Mouse (Mus musculus): ENCODE measurements around the gene 5730455P16Rik.
"Not testable (repeated sequence)": the region's sequence is repeated elsewhere in the genome, so short reads cannot be mapped to it uniquely, and the experiment has no call there.

5730455P16Rik gene
- long read RNA-seq, experiment 1, full-length matches to known transcripts: 16 of 18 reads
- long read RNA-seq, experiment 1, partial matches to known transcripts: 0 of 18 reads
- long read RNA-seq, experiment 1, other reads (novel, unspliced or antisense): 2 of 18 reads
- long read RNA-seq, experiment 2, full-length matches to known transcripts: 25 of 29 reads
- long read RNA-seq, experiment 2, partial matches to known transcripts: 2 of 29 reads
- long read RNA-seq, experiment 2, other reads (novel, unspliced or antisense): 2 of 29 reads

GRCm38 (mm10) chr11:80377712-80378451 is at the start of gene 5730455P16Rik:
TSS of gene 5730455P16Rik (minus strand) at chr11:80378034.
- intact Hi-C loops (cut with DNase I): no loop called here

GRCm38 (mm10) chr11:80426029-80426813 is 48.4 kb upstream of the 5730455P16Rik start:
- intact Hi-C loops (cut with DNase I): loop anchor here (5.0 kb wide), 1 partner anchor 246 kb away; no protein-coding TSS in a partner anchor

DNA sequence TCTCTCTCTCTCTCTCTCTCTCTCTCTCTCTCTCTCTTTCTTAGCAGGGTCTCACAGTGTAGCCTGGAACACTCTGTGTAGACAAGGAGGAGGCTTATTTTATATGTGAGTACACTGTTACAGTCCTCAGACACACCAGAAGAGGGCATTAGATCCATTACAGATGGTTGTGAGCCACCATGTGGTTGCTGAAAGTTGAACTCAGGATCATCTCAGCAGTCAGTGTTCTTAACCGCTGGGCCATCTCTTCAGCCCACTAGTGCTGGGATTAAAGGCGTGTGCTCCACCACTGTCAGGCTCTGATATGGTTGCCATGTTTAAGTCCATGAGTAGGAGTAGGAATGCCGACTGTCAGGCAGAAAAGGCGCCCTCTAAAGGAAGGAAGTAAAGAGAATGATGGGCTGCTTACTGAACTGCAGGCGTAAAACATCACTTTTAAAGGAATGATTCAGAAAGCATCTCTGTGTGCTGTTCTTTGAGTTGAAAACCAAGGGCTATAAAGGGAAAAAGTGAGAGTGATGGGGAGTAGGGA is 47.5 kb upstream of the 5730455P16Rik start:
- intact Hi-C loops (cut with DNase I): loop anchor here (5.0 kb wide), 1 partner anchor 247 kb away; no protein-coding TSS in a partner anchor

DNA sequence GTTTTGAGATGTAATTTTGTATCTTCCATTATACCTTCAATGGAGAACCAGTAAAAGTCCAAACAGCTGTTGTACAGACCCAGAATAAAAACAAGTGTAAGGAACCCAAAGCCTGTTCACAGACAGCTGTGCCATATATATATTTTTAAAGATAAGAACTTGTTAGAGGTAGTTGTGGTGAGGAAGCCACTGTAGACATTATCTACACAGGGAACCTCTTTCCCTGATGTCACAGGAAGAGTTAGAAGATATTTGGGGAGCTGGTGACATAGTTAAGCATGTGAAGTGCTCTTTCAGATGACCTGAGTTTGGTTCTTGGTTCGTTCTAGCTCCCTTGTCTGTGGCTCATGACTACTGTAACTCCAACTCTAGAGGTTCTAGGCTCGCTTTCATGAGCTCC is 46.9 kb upstream of the 5730455P16Rik start:
- intact Hi-C loops (cut with DNase I): loop anchor here (5.0 kb wide), 1 partner anchor 248 kb away; no protein-coding TSS in a partner anchor

DNA sequence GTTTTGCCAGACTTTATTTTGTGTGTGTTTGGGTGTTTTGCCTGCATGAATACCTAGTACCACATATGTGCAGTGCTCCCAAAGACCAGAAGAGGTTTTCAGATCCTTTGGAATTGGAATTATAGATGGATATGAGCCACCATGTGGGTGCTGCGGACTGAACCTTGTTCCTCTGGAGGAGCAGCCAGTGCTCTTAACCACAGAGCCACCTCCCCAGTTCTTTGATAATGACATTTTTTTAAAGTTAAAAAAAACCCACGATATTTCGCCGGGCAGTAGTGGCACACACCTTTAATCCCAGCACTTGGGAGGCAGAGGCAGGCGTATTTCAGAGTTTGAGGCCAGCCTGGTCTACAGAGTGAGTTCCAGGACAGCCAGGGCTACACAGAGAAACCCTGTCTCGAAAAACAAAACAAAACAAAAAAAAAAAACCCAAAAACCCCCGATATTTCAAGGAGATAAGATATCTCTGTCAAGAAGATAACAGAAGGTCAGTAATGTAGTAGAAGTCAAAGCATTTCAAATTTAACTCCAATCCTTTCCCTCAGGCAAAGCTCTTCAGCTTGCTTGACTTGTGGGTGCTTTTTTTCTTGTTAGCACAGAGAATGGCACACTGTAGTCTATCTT is 43.7 kb upstream of the 5730455P16Rik start:
- intact Hi-C loops (cut with DNase I): no loop called here

DNA sequence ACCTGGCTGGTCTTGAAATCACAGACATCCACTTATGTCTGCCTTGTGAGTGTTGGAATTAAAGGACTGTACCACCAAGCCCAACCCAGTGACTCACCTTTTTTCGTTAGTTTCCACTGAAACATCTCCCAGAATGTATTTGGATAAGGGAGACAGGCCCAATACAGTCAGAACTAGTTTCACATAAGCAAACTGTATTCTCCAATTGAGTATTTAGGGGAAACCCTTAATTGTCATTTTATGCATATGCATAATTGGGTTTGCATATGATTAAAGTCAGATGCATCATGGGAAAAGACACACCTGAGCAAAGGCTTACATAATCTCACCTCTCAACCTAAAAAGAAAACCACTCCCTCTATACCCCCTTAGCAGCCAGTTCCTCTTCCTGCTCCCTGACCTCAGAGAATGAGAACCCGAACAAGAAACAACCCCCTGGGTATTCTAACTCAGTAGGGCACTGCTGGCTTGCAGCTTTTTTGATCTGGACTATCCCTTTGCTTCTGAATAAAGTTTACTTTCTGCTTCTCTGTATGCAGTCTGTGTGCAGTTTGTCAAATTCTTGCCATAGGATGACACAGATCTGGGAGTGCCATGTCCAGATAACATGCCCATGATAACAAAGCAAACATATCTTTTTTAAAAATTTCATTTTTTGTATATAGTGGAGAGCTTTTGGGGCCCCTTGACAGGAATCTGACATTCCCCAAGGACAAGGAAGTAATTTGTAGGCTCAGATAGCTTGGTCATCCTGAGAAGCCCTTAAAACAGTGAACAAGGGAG is 42.6 kb upstream of the 5730455P16Rik start:
- intact Hi-C loops (cut with DNase I): no loop called here

- intact Hi-C loops (cut with DNase I): no loop called here
These were observed 41.9 kb upstream of the 5730455P16Rik start for GRCm38 (mm10) chr11:80419743-80420142.

GRCm38 (mm10) chr11:80417085-80417484 is 39.3 kb upstream of the 5730455P16Rik start:
- intact Hi-C loops (cut with DNase I): no loop called here

GRCm38 (mm10) chr11:80410377-80410776 is 32.5 kb upstream of the 5730455P16Rik start:
- intact Hi-C loops (cut with DNase I): no loop called here

DNA sequence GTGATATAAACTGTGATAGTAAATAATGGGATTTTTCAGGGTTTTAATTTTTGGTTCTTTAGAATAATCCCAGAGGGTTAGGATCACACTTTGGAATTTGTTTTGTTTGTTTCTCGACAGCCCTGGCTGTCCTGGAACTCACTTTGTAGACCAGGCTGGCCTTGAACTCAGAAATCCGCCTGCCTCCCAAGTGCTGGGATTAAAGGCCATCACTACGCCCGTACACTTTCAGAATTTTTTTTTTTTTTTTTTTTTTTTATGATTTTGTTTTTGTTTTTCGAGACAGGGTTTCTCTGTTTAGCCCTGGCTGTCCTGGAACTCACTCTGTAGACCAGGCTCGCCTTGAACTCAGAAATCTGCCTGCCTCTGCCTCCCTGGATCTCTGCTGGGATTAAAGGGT is 30.0 kb upstream of the 5730455P16Rik start:
- intact Hi-C loops (cut with DNase I): not testable (repeated sequence)

DNA sequence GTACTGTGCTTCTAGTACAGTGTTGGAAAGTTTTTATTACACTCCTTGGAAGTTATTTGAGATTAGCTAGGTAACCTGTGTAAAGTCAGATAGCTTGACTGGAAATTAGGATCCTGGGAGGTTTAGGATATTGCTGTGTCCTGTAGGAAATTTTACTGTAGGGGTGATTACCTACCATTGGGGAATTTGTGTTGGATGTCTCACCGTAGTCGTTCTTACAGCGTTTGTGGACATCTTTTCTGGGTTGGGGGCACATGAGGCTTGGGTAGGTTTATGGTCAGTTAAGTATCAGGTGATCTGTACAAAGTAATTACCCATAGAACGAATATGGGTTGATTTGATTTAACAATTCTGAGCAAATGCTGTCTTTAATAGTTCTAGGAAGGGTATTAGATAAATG is 18.8 kb upstream of the 5730455P16Rik start:
- intact Hi-C loops (cut with DNase I): no loop called here

- intact Hi-C loops (cut with DNase I): no loop called here
These were observed 18.1 kb upstream of the 5730455P16Rik start for GRCm38 (mm10) chr11:80395930-80396329.

GRCm38 (mm10) chr11:80391407-80392120 is 13.7 kb upstream of the 5730455P16Rik start:
- intact Hi-C loops (cut with DNase I): no loop called here

GRCm38 (mm10) chr11:80389885-80390284 is 12.1 kb upstream of the 5730455P16Rik start:
- intact Hi-C loops (cut with DNase I): no loop called here

DNA sequence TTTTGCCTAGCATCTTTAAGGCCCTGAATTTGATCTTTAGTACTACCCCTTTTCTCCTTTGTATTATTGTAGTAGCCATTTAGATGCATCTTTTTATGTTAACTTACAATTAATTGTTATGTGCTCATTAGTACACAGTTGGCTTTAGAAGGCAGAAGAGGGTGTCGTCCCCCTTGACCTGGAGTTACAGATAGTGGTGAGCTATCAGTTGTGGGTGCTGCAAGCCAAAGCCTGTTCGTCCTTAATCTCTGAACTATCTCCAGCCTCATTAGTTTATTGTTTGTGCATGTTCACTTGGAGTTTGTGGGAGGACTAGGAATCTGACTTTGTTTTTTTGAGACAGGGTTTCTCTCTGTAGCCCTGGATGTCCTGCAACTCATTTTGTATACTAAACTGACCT is 9.0 kb upstream of the 5730455P16Rik start:
- intact Hi-C loops (cut with DNase I): no loop called here

DNA sequence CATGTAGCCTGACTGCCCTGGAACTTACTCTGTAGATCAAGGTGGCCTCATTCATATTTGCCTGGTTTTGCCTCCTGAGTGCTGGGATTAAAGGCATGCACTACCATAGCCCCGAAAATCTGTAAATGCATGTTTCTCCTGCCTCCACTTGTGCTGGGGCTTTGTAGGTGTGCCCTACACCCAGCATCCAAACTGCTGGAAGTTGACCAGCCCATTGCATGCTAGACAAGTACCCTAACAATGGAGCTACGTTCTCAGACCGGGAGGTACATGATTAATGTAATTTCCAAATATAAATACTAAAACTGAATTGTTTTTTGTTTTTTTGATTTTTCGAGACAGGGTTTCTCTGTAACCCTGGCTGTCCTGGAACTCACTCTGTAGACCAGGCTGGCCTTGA is 7.2 kb upstream of the 5730455P16Rik start:
- intact Hi-C loops (cut with DNase I): no loop called here

- intact Hi-C loops (cut with DNase I): no loop called here
These were observed 6.6 kb upstream of the 5730455P16Rik start for GRCm38 (mm10) chr11:80384461-80384860.

- intact Hi-C loops (cut with DNase I): no loop called here
These were observed 5.8 kb upstream of the 5730455P16Rik start for GRCm38 (mm10) chr11:80383626-80384046.

DNA sequence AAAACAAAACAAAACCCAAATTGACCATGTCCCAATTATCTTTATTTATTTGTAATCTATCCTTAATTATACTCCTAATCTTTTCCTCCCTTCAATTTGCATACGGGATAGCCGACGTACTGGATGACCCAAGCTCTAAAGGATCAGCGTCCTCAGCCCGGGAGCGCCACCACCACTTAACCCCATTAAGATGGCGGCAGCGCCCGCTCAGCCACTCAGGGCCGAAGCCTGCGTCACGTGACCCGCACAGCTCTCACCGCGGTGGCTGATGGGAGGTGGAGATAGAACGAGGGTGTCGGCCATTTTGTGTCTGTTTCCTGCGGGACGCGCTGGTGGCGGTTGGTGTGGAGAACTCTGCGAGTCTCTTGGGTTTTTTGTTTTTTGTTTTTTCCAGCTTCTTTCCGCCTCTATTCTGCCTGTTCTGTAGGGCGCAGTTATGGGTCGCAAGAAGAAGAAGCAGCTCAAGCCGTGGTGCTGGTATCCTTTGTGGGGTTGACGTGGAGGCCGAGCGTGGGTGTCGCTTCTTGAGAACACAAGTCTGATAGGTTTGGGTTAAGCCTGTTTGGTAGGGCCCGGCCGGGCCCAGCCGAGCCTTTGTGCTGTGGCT is 5.3 kb upstream of the 5730455P16Rik start, which contains the start of gene Zfp207:
Gene Zfp207, plus strand, starts transcription at position 261 of the 607 bp plus-strand sequence.
- intact Hi-C loops (cut with DNase I): no loop called here

Data from adrenal gland (tissue).